Mouse (Mus musculus) ES-E14 (cell line): Measurements from ENCODE around the gene Sele.

Source experiments
- ZC3H11A ChIP-seq: IDR thresholded peaks from 2 replicates; pipeline ENCODE4 v1.6.1; 2012; ENCODE audit warnings: low read depth, mild to moderate bottlenecking, inconsistent platforms, low read length, borderline replicate concordance
- ZNF384 ChIP-seq: IDR thresholded peaks from 2 replicates; pipeline ENCODE4 v1.6.1; 2012; ENCODE audit warnings: low read depth, low read length, inconsistent platforms

- TF ChIP-seq ZC3H11A, result no peak
- no peak for TF ChIP-seq ZNF384
Observed at GRCm38 (mm10) chr1:164072001-164072400, 24.0 kb downstream of the Sele start.
